Mouse (Mus musculus) common myeloid progenitor, adult 5-6 weeks (primary cell): ENCODE data around the gene Tmem63b. TPM values are rescaled to one million over a fixed set of nuclear protein-coding genes. Genes with fewer than 3 reads are reported as not detected.
"Not testable (repeated sequence)": the region's sequence is repeated elsewhere in the genome, so short reads cannot be mapped to it uniquely, and the experiment has no call there.

Source experiments
- ATAC-seq: replicated peaks from 2 replicates; pipeline ENCODE4 v1.8.0; 2016; ENCODE audit warnings: low read depth, mild to moderate bottlenecking, moderate TSS enrichment, inconsistent platforms; ENCODE audit not compliant: poor library complexity, severe bottlenecking
- total RNA-seq: library from RNA; stranded (forward); fragments of 200-1000, 187-1606 nt; gene quantifications from 2 replicates; pipeline ENCODE4 v1.2.3, GENCODE M21; 2017

The Tmem63b gene
- total RNA-seq, 1 experiment from 2014 or later: 7.0 TPM

- ATAC-seq: peak; percentile 41; the same call in 1 of the 2 replicates
Observed at GRCm38 (mm10) chr17:45628885-45629855, 57.5 kb downstream of the Tmem63b start.

- no peak for ATAC-seq
Observed at GRCm38 (mm10) chr17:45628160-45628559, 58.5 kb downstream of the Tmem63b start.

- ATAC-seq: peak; percentile 87
Observed at GRCm38 (mm10) chr17:45626577-45627134, 60.0 kb downstream of the Tmem63b start.

- not testable (repeated sequence) for ATAC-seq
Observed at GRCm38 (mm10) chr17:45623425-45623824, 63.3 kb downstream of the Tmem63b start.

- ATAC-seq: peak; percentile 71
Observed at GRCm38 (mm10) chr17:45619386-45620256, 67.1 kb downstream of the Tmem63b start.

GRCm38 (mm10) chr17:45618941-45619385 is 67.7 kb downstream of the Tmem63b start:
- ATAC-seq: peak; percentile 40; the same call in 1 of the 2 replicates

- no peak for ATAC-seq
Observed at GRCm38 (mm10) chr17:45617655-45618054, 69.0 kb downstream of the Tmem63b start.

GRCm38 (mm10) chr17:45616679-45617078 is 70.0 kb downstream of the Tmem63b start:
- ATAC-seq: no peak

- ATAC-seq: no peak
Observed at GRCm38 (mm10) chr17:45616046-45616650, 70.6 kb downstream of the Tmem63b start.

GRCm38 (mm10) chr17:45612921-45613320 is 73.8 kb downstream of the Tmem63b start:
- peak; percentile 89 for ATAC-seq

- ATAC-seq: no peak
Observed at GRCm38 (mm10) chr17:45612008-45612407, 74.7 kb downstream of the Tmem63b start.

Other genes starting within 250 kb of the Tmem63b start
- gene Spats1, start 211.5 kb downstream of the Tmem63b start, total RNA-seq: 1.6 TPM in 1 of 2 replicates, not detected in the other
- 11.1 and 11.4 TPM in 2 replicates for gene Aars2, start 180.1 kb downstream of the Tmem63b start, total RNA-seq
- not detected in 2 replicates for gene Tcte1, start 163.5 kb downstream of the Tmem63b start, total RNA-seq
- 0.53 TPM in 1 of 2 replicates, not detected in the other for gene Tmem151b, start 137.2 kb downstream of the Tmem63b start, total RNA-seq
- gene Nfkbie, start 131.2 kb downstream of the Tmem63b start, total RNA-seq: 10.1 and 11.0 TPM in 2 replicates
- 49.6 and 93.8 TPM in 2 replicates for gene Slc35b2, start 123.0 kb downstream of the Tmem63b start, total RNA-seq
- gene Hsp90ab1, start 113.6 kb downstream of the Tmem63b start, total RNA-seq: 2,806 and 3,169 TPM in 2 replicates
- gene Slc29a1, start 87.3 kb downstream of the Tmem63b start, total RNA-seq: 80.6 and 109 TPM in 2 replicates
- not detected in 2 replicates for gene Mymx, start 84.8 kb downstream of the Tmem63b start, total RNA-seq
- gene Capn11, start 27.6 kb downstream of the Tmem63b start, total RNA-seq: 0.27 and 0.34 TPM in 2 replicates
- 11.0 and 14.4 TPM in 2 replicates for gene Mrpl14, start 583 bp downstream of the Tmem63b start, total RNA-seq
- not detected in 2 replicates for gene 1600014C23Rik, start 46.9 kb upstream of the Tmem63b start, total RNA-seq